17 mouse cellular contexts compared by ENCODE assay signal in genomic region chr8:46598753-46599152, GRCm38 (mm10).
"Had no signal": no experiment of that assay in that cellular context is flagged by ENCODE, and none has a peak within 500 bp of the region (broad histone marks: within the 10 kb centered on the region; RNA-seq: fewer than 3 reads in every experiment).

No protein-coding gene starts in this region.

- DNase-seq: kidney, adult 2 months; kidney, postnatal 14 days; left cerebral cortex, postnatal 4 days; lung, postnatal 14 days; retina, postnatal 1 day; right cerebral cortex, postnatal 4 days; thymus, adult 2 months; thymus, postnatal 36 days had no signal

- H3K9ac ChIP-seq: kidney, embryonic 15.5 days; limb, embryonic 13.5 days; liver, embryonic 15.5 days; lung, embryonic 15.5 days; midbrain, embryonic 15.5 days; neural tube, embryonic 13.5 days; stomach, embryonic 15.5 days had no signal

- H3K4me2 ChIP-seq: kidney, embryonic 15.5 days; limb, embryonic 13.5 days; liver, embryonic 15.5 days; lung, embryonic 15.5 days; midbrain, embryonic 11.5 days; midbrain, embryonic 15.5 days; neural tube, embryonic 13.5 days; stomach, embryonic 15.5 days had no signal

- H3K4me3 ChIP-seq: kidney, embryonic 15.5 days; limb, embryonic 13.5 days; liver, embryonic 15.5 days; lung, embryonic 15.5 days; midbrain, embryonic 15.5 days; neural tube, embryonic 13.5 days; stomach, embryonic 15.5 days had no signal

- ATAC-seq: midbrain, embryonic 15.5 days had no signal

- H3K36me3 ChIP-seq: midbrain, embryonic 15.5 days had no signal

- H3K9me3 ChIP-seq: kidney, embryonic 15.5 days; limb, embryonic 13.5 days; liver, embryonic 15.5 days; lung, embryonic 15.5 days; midbrain, embryonic 15.5 days; neural tube, embryonic 13.5 days; stomach, embryonic 15.5 days had no signal

- H3K27ac ChIP-seq: kidney, embryonic 15.5 days; limb, embryonic 13.5 days; liver, embryonic 15.5 days; lung, embryonic 15.5 days; macrophage; midbrain, embryonic 15.5 days; neural tube, embryonic 13.5 days; stomach, embryonic 15.5 days had no signal

- H3K4me1 ChIP-seq: midbrain, embryonic 15.5 days; neural tube, embryonic 13.5 days; stomach, embryonic 15.5 days had no signal

- H3K27me3 ChIP-seq: kidney, embryonic 15.5 days; limb, embryonic 13.5 days; liver, embryonic 15.5 days; lung, embryonic 15.5 days; midbrain, embryonic 15.5 days; neural tube, embryonic 13.5 days; stomach, embryonic 15.5 days had no signal
